Mouse (Mus musculus) embryo, embryonic 9.5 days (tissue): ENCODE results near the gene Epb41l1.
"Not testable (repeated sequence)": the region's sequence is repeated elsewhere in the genome, so short reads cannot be mapped to it uniquely, and the experiment has no call there.

Experiments used
- DNase-seq: peaks from one replicate; pipeline ENCODE4 v3.0.0-alpha.2; 2017; ENCODE audit errors: extremely low spot score

Gene Epb41l1

DNA sequence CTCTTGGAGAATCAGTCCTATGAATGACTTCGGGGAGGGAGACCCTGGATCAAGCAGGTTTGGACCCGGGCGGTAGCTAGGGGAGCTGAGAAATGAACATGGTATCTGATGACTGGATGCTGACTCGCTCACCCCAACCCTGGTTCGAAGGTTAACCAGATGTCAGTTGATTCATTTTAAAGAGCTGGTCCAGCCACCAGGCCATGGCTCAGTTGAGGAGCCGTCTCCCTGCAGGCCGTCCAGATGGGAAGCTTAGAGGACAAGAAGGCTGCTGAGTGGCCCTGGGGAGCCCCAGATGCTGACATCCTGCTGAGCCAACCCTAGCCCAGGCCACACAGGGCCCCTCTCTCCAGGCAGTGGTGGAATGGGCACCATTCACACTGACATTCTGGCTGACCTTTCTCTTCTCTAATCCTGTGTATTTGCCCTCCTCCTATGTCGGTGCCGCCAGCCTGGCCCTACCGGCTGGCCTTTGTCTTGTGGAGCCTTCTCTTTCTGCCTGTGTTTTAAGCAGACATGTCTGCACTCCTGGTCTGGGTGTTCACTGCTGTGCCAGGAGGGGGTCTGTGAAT is 67.0 kb downstream of the Epb41l1 start:
- no peak for DNase-seq

DNA sequence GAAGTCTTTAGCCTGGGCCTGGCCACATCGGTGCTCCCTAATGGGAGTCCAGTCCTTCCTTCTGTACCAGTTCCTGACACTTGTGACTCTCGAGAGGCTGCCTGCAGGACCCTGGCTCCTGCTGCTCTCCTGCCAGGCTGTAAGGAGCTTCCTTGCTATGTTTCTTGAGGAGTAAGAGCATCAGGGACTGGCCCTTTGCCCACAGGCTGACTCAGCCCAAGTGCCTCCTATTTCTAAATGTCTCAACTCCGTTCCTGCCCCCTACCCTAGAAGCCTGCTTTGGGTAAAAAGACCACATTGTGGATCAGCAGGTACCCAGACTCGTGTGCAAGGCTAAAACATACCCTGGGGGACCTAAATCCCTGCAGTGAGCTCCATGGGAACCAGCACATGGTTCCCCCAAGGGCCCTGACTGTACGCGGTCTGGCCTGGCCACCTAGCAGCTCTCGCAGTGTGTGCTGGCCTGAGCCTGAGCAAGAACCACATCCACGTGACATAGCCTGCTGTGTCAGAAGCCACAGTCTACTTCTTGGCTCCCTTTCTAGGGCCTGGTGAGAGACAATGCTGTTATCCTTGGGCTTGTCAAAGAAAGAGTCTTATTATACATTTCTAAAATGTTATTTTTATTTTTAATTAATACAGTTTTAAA is 67.6 kb downstream of the Epb41l1 start:
- no peak for DNase-seq

DNA sequence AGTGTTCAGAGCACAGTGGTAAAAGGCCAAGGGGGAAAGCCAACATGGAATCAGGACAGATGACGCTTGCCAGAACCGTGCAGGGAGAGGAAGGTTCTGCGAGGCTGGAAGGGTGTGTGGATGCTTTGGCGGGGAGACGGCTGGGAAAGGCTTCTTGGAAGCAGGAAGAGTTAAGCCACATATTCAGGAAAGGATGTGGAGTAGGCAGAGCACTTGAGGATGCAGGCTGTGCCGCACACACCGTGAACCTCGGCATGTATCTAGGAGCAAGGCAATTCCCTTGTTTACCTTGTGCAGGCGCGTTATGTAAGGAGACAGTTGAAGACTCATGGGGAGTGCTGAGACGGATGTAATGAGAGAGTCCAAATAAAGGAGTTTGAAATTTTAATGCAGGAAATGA is 69.5 kb downstream of the Epb41l1 start:
- no peak for DNase-seq

DNA sequence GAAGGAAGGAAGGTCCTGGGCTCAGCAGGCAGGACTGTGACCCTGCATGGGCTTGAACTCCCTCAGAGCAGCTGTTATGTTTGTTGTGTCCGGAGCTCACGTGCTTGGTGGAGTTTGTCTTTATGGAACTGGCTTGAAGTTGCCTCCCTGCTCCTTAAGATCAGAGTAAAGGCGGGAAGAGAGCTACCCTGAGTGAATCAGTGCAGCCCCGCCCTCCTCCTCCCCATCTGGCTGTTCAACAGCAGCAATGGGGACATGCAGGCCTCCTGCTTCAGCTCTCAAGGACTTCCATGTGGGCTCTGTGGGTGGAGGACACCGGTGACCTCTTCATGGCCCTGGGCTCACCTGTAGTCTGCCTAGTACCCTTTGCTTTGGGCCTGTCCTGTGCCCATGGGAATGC is 71.1 kb downstream of the Epb41l1 start:
- no peak for DNase-seq

DNA sequence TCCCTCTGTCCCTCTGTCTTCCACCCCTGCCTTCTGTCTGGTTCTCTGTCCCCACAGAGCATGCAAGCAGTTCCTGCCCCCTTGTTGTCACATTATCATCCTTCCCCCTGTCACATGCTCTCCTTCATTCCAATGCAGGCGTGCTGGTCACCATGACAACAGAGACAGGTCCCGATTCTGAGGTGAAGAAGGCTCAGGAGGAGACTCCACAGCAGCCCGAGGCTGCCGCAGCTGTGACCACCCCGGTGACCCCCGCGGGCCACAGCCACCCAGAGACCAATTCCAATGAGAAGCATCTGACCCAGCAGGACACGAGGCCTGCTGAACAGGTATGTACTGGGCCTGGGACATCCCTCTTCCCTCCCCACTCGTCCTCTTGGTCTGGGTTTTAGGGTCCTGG is 73.1 kb downstream of the Epb41l1 start:
- DNase-seq: no peak

DNA sequence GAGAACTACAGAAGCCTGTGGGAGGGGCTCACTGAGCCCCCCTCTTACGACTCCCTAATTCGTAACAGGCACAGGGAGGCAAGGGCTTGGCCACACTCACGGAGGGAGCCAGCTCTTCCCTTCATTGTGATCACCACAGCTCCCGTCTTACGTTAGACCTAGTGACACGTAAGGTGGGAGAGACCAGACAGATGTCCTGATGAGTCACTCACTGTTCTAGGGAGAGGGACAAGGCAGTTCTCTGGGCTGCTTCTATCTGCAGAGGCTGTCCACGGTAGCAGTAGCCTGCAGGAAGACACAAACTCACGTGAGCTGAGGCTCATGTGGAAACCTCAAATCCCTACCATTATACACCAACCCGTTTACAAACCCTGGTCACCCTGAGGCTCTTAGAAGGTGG is 73.8 kb downstream of the Epb41l1 start:
- no peak for DNase-seq

DNA sequence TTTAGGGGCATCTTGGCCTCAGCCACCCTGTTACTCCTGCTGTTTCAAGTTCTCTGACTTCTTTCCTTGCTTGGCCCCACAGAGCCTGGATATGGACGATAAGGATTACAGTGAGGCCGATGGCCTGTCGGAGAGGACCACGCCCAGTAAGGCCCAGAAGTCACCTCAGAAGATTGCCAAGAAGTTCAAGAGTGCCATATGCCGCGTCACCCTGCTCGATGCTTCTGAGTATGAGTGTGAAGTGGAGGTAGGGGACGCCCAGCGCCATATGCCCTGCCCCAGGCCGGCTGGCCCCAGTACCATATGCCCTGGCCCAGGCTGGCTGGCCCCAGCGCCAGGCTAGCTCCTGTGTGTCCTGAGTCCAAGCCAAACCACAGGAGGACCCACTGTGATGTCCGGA is 74.2 kb downstream of the Epb41l1 start:
- no peak for DNase-seq

DNA sequence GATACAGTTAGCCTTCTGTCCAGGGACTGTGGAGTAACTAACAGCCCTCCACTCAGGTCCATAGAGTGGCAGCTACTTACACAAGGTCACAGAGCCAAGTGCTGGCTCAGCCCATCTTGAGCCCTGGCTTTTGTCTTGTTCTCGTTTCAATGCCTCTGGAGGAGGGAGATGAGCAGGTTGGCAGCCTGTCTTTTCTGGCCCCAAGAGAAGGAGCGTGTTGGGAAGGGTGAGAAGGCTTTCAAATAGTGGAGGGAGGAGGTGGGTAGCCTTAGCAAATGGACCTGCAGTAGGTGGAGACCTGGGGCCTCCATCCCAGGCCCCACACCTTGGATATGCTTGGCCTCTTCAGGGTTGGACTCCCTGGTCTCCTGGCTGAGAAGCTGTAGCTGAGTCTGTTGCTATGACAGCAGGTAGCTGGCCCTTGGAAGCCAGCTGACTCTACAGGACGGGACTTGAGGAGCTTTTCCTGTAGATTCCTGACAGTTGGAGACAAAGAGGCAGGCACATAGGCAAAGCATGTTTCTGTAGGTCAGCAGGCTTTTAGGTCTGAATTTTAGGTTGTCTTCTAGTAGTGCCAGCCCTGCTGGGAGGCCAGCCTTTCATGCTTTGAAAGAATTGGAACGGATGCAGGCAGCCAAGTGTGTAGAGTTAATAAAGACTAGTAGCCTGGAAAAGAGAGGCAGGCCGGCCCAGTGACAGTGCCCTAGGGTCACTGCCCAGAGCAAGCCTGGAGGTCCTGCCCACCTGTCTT is 76.3 kb downstream of the Epb41l1 start:
- DNase-seq: no peak

DNA sequence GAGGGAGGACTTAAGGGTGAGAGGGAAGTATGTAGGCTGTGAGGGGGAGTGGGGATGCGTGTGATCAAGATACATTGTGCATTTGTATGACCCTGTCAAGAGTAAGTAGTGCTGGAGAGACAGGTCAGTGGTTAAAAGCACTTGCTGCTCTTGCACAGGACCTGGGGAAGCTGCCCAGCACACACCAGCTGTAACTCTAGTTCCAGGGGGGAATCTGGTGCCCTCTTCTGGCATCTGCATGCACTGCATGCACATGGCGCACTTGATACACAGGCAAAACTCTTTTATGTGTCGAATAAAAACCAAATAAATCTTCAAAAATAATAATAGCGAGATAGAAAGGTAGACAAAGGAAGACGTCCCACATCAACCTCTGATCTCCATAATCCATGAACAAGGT is 77.2 kb downstream of the Epb41l1 start:
- DNase-seq: peak; percentile 60

DNA sequence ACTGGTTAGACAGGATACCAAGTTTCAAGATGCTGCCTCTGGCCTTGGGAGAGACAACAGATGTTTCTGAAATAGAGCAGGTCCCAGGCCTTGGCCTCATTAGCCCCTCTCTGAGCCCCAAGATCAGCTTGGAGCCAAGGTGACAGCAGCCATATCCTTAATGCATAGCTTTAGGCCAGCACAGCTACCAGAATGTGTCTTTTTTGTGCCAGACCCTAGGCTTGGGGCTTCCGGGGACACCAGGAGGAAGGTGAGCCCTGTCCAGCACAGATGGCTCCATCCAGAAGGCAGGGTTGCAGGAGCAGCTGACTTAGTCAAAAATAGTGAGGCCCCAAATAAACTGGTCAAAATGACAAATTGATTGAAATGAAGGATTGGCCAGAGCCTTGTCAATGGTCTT is 80.3 kb downstream of the Epb41l1 start:
- no peak for DNase-seq

DNA sequence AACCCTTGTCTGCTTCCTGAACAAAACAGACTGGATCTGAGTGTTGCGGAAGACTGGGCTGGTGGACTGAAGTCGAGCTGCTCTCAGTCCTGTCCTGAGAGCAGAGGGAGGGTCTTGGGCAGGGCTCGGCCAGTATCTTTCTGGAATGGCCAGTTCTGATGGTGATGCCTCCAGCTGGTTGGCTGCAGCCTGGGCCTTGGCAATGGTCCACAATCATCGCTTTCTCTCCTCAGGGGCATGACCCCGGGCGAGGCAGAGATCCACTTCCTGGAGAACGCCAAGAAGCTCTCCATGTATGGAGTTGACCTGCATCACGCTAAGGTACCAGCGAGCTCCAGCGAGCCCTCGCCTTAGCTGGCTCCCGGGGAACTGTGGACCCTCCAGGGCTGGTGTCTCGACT is 84.8 kb downstream of the Epb41l1 start:
- no peak for DNase-seq

DNA sequence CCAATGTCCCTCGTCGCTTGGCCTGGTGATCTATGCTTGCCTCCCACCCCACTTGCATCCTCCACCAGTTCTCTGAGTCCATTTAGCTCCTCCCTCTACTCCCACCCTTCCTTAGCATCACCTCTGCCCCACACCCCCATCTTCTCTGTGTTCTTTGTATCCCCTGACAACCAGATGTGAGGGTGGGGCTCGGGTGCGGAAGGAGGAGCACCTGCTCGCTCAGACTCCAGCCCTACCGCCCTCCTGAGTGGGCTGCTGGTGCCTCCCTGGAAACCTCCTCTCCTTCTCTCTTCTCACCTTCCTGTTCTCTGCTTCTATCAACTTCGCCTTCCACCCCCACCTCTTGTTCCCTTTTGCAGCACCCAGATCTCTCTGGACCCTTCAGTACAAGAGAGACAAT is 91.3 kb downstream of the Epb41l1 start:
- DNase-seq: no peak

DNA sequence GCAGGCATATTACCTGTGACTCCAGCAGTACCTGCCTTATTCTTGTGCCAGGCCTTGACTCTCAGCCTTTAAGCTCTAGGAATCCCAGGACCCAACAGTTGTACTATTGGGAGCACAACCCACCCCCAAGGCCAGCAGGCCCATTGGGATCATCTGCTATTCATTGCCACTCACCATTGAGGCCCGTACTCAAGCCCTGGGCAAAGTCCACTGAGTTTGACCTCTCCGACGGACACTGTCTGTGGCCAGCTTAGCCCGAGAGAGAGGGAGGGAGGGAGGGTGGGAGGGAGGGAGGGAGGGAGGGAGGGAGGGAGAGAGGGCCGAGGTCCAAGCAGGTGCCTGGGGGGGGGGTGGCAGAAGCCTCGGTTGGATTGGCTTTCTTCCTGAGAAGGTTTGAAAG is 91.9 kb downstream of the Epb41l1 start:
- DNase-seq: no peak

DNA sequence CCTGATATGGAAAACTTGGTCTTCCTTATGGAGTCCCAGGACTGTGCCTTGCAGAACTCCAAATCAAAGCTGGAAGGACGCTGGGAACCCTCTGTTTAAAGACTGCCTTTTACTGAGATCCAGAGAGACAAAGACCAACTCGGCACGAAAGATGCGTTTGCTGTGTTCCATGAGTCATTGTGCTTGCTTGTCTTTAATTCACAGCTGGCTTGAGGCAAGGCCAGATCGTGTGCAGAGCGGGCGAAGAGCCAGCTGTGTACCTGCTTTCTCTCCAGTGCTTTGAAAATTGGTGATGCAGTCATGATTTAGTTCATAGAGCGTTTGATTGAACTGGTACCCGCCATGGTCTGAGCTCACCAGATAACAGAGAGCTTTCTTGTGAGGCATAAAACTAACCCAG is 94.4 kb downstream of the Epb41l1 start:
- DNase-seq: no peak

DNA sequence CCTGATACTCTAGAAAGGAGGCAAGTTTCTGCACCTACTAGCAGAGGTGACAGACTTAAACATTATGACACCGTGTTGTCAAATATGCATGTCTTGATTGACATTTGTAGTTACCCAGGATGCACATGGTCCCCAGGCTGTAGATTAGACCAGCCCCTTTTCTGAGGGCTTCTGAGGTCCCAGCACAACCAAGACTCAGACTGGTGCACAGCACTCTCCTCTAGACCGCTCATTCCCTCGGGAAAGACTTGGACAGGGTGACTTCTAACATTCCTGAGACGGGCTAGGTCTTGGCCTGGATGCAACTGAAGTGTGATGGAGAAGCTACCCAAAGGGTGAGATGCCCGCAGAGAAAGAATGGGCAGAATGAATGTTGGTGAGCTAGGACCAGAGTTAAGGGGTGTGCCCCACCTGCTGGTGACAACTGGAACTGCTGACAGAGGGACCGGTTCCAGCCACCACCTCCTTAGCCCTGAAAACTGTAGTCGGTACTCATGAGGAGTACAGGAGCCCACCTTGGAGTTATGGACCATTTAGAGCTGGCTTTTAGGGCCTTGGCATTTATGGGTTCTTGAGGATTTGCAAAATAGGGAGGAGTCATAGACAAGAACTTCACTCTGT is 95.0 kb downstream of the Epb41l1 start:
- peak; percentile 66 for DNase-seq

DNA sequence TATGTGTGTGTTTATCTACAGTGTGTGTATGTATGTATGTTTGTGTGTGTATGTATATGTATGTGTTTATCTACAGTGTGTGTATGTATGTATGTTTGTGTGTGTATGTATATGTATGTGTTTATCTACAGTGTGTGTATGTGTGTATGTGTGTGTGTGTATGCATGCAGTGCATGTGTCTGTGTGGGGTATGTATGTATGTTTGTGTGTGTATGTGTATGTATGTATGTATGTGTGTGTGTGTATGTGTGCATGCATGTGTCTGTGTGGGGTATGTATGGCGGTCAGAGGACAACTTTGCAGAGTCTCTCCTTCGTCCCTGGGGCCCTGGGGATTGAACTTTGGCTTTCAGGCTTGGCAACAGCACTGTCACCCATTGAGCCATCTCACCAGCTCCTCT is 96.0 kb downstream of the Epb41l1 start:
- not testable (repeated sequence) for DNase-seq

DNA sequence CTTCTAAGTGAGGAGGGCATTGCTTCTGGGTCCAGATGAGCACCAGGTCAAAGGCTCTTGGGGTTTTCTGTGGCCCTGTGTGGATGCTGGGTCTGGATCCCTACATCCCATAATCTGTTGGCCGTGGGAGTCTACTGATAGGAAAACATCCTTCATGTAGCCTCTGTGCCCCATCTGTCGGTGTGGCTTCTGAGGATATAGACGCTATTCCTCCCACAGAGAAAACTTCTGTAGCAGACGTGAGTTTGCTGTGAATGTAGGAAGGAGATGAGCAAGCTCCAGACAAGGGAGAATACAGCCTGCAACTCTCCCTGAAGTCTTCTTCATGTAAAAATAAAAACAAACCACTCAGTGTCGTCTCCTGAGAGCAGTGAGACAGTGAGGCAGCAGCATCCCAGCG is 97.6 kb downstream of the Epb41l1 start:
- DNase-seq: no peak

DNA sequence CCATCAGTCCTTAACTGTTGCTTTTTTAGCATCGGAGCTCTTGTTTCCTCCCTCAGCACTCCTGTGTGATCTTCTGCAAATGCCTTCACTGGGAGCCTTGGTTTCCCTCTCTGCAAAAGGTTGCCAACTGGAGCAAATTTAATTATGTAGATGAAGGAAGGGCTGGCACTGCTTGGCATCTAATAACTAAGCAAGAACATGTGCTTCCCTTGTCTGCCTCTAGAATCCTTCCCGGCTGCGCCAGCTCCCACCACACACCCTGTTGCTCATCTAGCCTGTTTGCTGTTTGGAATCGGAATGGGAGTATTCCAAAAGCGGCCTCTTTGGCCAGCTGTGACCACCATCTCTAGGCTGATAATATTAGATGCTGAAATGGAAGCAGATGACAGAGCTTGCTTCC is 98.9 kb downstream of the Epb41l1 start:
- no peak for DNase-seq

DNA sequence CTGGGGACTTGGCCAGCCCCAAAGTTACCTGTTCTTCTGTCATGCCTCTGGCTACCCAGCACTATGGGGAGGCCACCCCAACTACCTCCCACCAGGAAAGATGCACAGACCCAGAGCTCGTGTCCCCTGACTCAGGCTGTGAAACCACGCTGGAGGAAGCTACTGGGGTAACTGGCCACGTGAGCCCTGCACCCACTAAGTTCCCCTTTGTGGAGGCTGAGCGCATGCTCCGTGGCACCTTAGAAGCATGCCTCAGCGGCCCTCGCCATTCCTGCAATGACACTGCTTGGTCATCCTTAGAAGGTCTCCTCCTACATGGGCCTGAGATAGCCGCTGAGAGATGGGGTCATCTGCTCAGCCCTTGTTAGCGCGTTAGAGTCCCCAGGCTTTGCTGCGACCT is 102.3 kb downstream of the Epb41l1 start:
- DNase-seq: no peak

DNA sequence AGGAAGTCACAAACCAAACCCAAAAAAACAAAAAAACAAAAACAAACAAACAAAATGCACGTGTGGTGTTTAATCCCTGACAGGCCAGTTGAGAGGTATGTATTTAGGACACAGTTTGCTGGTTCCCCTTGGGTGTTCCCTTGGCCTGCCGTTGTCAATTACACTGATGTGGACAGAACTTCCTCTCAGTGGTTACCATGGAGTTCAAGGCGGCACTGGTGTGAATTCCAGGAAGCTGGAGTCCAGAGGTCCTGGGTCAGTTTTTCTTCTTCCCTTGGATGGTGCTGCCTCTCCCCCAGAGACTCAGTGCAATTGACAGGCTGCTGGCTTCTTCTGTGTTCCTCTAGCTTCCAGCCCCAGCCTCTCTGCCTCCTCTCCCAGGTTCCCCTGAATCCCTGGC is 103.4 kb downstream of the Epb41l1 start:
- no peak for DNase-seq

DNA sequence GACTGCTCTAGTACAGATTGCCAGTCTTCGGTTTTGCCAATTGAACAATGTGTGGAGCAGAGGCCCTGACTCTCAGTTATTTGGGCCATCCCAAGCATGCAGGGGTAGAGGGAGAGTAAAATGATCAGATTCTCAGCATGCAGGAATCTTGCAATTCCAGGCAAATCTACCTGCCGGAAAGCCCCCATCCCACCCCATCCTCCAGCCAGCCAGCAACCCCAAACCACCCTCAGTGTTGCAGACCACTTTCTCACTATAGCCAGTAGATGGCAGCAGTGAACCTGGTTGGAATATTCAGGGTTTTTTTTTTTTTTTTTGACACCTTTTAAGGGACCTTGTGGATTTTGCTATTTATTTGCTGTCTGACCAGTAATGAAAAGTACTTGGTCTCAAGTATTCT is 109.0 kb downstream of the Epb41l1 start:
- peak; percentile 17 for DNase-seq

DNA sequence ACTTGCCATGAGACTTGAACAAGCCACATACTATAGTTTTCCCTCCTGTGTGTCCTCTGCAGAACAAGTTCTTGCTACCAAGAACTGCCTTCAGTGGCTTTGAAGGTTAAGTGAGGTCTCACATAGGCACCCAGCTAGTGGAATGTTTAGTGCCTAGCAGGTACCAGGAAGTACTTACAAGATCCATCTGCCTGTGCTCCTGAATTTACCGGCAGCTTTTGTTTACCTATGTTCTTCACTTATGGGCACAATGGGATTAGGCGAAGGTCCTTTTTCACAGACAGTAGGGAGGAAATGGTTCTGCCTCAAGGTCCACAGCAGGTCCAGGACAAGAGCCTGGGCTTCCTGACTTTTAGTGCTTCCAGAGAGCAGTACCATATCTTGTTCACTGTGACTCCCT is 112.5 kb downstream of the Epb41l1 start:
- DNase-seq: no peak
